Mouse (Mus musculus) CH12.LX (cell line): Measurements from ENCODE around the gene Snx32. TPM values are rescaled to one million over a fixed set of nuclear protein-coding genes. Genes with fewer than 3 reads are reported as not detected.

Experiments used
- DNase-seq: peaks from one replicate; pipeline ENCODE4 v3.0.0-alpha.2; 2013; ENCODE audit errors: extremely low read depth
- H3K27ac ChIP-seq: 2 replicates; pipeline ENCODE4 v1.5.1; 2012; ENCODE audit warnings: low read depth, mild to moderate bottlenecking, control low read depth, moderate library complexity; ENCODE audit not compliant: insufficient read depth
- H3K27me3 ChIP-seq: replicated peaks from 2 replicates; pipeline ENCODE3; 2012; ENCODE audit warnings: inconsistent platforms
- H3K36me3 ChIP-seq, 2 experiments: replicated peaks in 1 of 2; 2 replicates each; pipeline versions ENCODE3 to v1.6.1; 2012; ENCODE audit warnings: inconsistent platforms in 1 of 2, low read length in 1 of 2, mild to moderate bottlenecking in 1 of 2, mixed read lengths in 1 of 2, moderate library complexity in 1 of 2; ENCODE audit not compliant: control insufficient read depth in 1 of 2, insufficient read depth in 1 of 2
- H3K4me1 ChIP-seq, 2 experiments: 2 replicates each; pipeline ENCODE4 v1.6.1; 2012; ENCODE audit warnings: inconsistent platforms in 1 of 2, moderate library complexity in 1 of 2; ENCODE audit not compliant: insufficient read depth in 2 of 2, control insufficient read depth in 1 of 2
- H3K4me2 ChIP-seq: 2 replicates; pipeline ENCODE4 v1.6.1; 2012; ENCODE audit warnings: low read depth, mild to moderate bottlenecking, control low read depth; ENCODE audit not compliant: poor library complexity, insufficient read depth, severe bottlenecking
- H3K4me3 ChIP-seq, 3 experiments: fragments of 150-350 bp in 1 of 3; sonication (generic) in 1 of 3; replicated peaks in 1 of 3; 2 replicates each; pipeline versions ENCODE3 to v1.5.1; 2011 to 2012; ENCODE audit warnings: low read depth in 2 of 3, low read length in 2 of 3, mild to moderate bottlenecking in 2 of 3, moderate library complexity in 2 of 3, control low read depth in 1 of 3, improper control_type of control experiment in 1 of 3, inconsistent platforms in 1 of 3, mixed read lengths in 1 of 3; ENCODE audit not compliant: poor library complexity in 1 of 3
- H3K79me2 ChIP-seq: replicated peaks from 2 replicates; pipeline ENCODE4 v1.6.1; 2012; ENCODE audit warnings: mild to moderate bottlenecking, moderate library complexity; ENCODE audit not compliant: control insufficient read depth, poor library complexity, insufficient read depth, severe bottlenecking; ENCODE audit errors: extremely low read depth
- H3K9ac ChIP-seq: 2 replicates; pipeline ENCODE4 v1.6.1; 2012; ENCODE audit warnings: low read depth, mild to moderate bottlenecking, control low read depth, moderate library complexity; ENCODE audit not compliant: insufficient read depth
- H3K9me3 ChIP-seq: replicated peaks from 2 replicates; pipeline ENCODE3; 2012; ENCODE audit warnings: low read length, inconsistent platforms, mixed read lengths
- BHLHE40 ChIP-seq: IDR thresholded peaks from 2 replicates; pipeline ENCODE4 v1.6.1; 2011; ENCODE audit warnings: mild to moderate bottlenecking, low read depth, low read length, improper control_type of control experiment
- CHD1 ChIP-seq: IDR thresholded peaks from 2 replicates; pipeline ENCODE4 v1.6.1; 2012; ENCODE audit warnings: low read depth, low read length, improper control_type of control experiment, inconsistent platforms
- CTCF ChIP-seq, 2 experiments: IDR thresholded peaks in 1 of 2; conservative IDR thresholded peaks in 1 of 2; 2 replicates each; pipeline ENCODE4 v1.5.1; 2011 to 2012; ENCODE audit warnings: low read depth in 2 of 2, low read length in 2 of 2, improper control_type of control experiment in 1 of 2, inconsistent platforms in 1 of 2, mild to moderate bottlenecking in 1 of 2, moderate library complexity in 1 of 2
- E2F4 ChIP-seq: IDR thresholded peaks from 2 replicates; pipeline ENCODE4 v1.6.1; 2011; ENCODE audit warnings: low read depth, low read length, improper control_type of control experiment; ENCODE audit not compliant: insufficient replicate concordance
- EP300 ChIP-seq: IDR thresholded peaks from 2 replicates; pipeline ENCODE4 v1.6.1; 2011; ENCODE audit warnings: low read length, improper control_type of control experiment
- GABPA ChIP-seq: IDR thresholded peaks from 2 replicates; pipeline ENCODE4 v1.6.1; 2012; ENCODE audit warnings: low read depth, low read length, improper control_type of control experiment, inconsistent platforms; ENCODE audit not compliant: insufficient replicate concordance
- HCFC1 ChIP-seq: IDR thresholded peaks from 2 replicates; pipeline ENCODE4 v1.6.1; 2012; ENCODE audit warnings: low read depth, mild to moderate bottlenecking, inconsistent platforms, low read length, improper control_type of control experiment
- IRF4 ChIP-seq: IDR thresholded peaks from 2 replicates; pipeline ENCODE4 v1.6.1; 2014; ENCODE audit warnings: low read depth, mild to moderate bottlenecking, inconsistent platforms, low read length, improper control_type of control experiment
- JUN ChIP-seq: IDR thresholded peaks from 2 replicates; pipeline ENCODE4 v1.6.1; 2011; ENCODE audit warnings: low read depth, mild to moderate bottlenecking, low read length, improper control_type of control experiment, moderate library complexity; ENCODE audit not compliant: insufficient read depth
- JUND ChIP-seq: conservative IDR thresholded peaks from 2 replicates; pipeline ENCODE4 v1.6.1; 2011; ENCODE audit warnings: low read depth, low read length, improper control_type of control experiment
- KAT2A ChIP-seq: IDR thresholded peaks from 2 replicates; pipeline ENCODE4 v1.6.1; 2012; ENCODE audit warnings: low read length, improper control_type of control experiment, inconsistent platforms; ENCODE audit not compliant: insufficient replicate concordance
- MAFK ChIP-seq: IDR thresholded peaks from 2 replicates; pipeline ENCODE4 v1.6.1; 2011; ENCODE audit warnings: low read length, improper control_type of control experiment; ENCODE audit not compliant: insufficient replicate concordance
- MAX ChIP-seq: IDR thresholded peaks from 2 replicates; pipeline ENCODE4 v1.6.1; 2011; ENCODE audit warnings: low read length, improper control_type of control experiment
- MAZ ChIP-seq: IDR thresholded peaks from 2 replicates; pipeline ENCODE4 v1.6.1; 2012; ENCODE audit warnings: low read depth, mild to moderate bottlenecking, inconsistent platforms, low read length, improper control_type of control experiment, moderate library complexity
- MEF2A ChIP-seq: IDR thresholded peaks from 2 replicates; pipeline ENCODE4 v1.6.1; 2014; ENCODE audit warnings: low read depth, mild to moderate bottlenecking, inconsistent platforms, low read length, improper control_type of control experiment, borderline replicate concordance
- MXI1 ChIP-seq: IDR thresholded peaks from 2 replicates; pipeline ENCODE4 v1.6.1; 2011; ENCODE audit warnings: mild to moderate bottlenecking, low read depth, low read length, improper control_type of control experiment
- MYC ChIP-seq: IDR thresholded peaks from 2 replicates; pipeline ENCODE4 v1.6.1; 2011; ENCODE audit warnings: low read depth, mild to moderate bottlenecking, improper control_type of control experiment, low read length
- NRF1 ChIP-seq: IDR thresholded peaks from 2 replicates; pipeline ENCODE4 v1.6.1; 2014; ENCODE audit warnings: low read depth, mild to moderate bottlenecking, inconsistent platforms, low read length, improper control_type of control experiment, moderate library complexity
- PAX5 ChIP-seq: IDR thresholded peaks from 2 replicates; pipeline ENCODE4 v1.6.1; 2012; ENCODE audit warnings: low read length, inconsistent platforms, mixed read lengths
- POLR2A ChIP-seq: IDR thresholded peaks from 2 replicates; pipeline ENCODE4 v1.6.1; 2011; ENCODE audit warnings: low read depth, mild to moderate bottlenecking, improper control_type of control experiment, low read length
- POLR2AphosphoS2 ChIP-seq: IDR thresholded peaks from 2 replicates; pipeline ENCODE4 v1.6.1; 2011; ENCODE audit warnings: low read depth, low read length, improper control_type of control experiment
- RAD21 ChIP-seq: IDR thresholded peaks from 2 replicates; pipeline ENCODE4 v1.6.1; 2011; ENCODE audit warnings: low read depth, mild to moderate bottlenecking, low read length, improper control_type of control experiment, moderate library complexity
- RCOR1 ChIP-seq: conservative IDR thresholded peaks from 2 replicates; pipeline ENCODE4 v1.6.1; 2012; ENCODE audit warnings: low read depth, mild to moderate bottlenecking, inconsistent platforms, low read length, improper control_type of control experiment
- SIN3A ChIP-seq: IDR thresholded peaks from 2 replicates; pipeline ENCODE4 v1.6.1; 2012; ENCODE audit warnings: low read length, improper control_type of control experiment, inconsistent platforms
- SMC3 ChIP-seq: IDR thresholded peaks from 2 replicates; pipeline ENCODE4 v1.6.1; 2011; ENCODE audit warnings: low read depth, low read length, improper control_type of control experiment
- TBP ChIP-seq: conservative IDR thresholded peaks from 2 replicates; pipeline ENCODE4 v1.6.1; 2011; ENCODE audit warnings: low read depth, low read length, improper control_type of control experiment
- TCF12 ChIP-seq: IDR thresholded peaks from 2 replicates; pipeline ENCODE4 v1.6.1; 2014; ENCODE audit warnings: low read depth, mild to moderate bottlenecking, inconsistent platforms, low read length, improper control_type of control experiment
- UBTF ChIP-seq: IDR thresholded peaks from 2 replicates; pipeline ENCODE4 v1.6.1; 2012; ENCODE audit warnings: low read depth, mild to moderate bottlenecking, inconsistent platforms, low read length, improper control_type of control experiment, moderate library complexity
- USF1 ChIP-seq: IDR thresholded peaks from 2 replicates; pipeline ENCODE4 v1.6.1; 2014; ENCODE audit warnings: low read depth, mild to moderate bottlenecking, inconsistent platforms, low read length, improper control_type of control experiment
- USF2 ChIP-seq: conservative IDR thresholded peaks from 2 replicates; pipeline ENCODE4 v1.6.1; 2011; ENCODE audit warnings: low read depth, low read length, improper control_type of control experiment
- ZC3H11A ChIP-seq: IDR thresholded peaks from 2 replicates; pipeline ENCODE4 v1.6.1; 2012; ENCODE audit warnings: low read depth, mild to moderate bottlenecking, inconsistent platforms, low read length, improper control_type of control experiment
- ZKSCAN1 ChIP-seq: IDR thresholded peaks from 2 replicates; pipeline ENCODE4 v1.6.1; 2012; ENCODE audit warnings: low read depth, inconsistent platforms, low read length, improper control_type of control experiment, borderline replicate concordance
- ZMIZ1 ChIP-seq: IDR thresholded peaks from 2 replicates; pipeline ENCODE4 v1.6.1; 2012; ENCODE audit warnings: low read depth, mild to moderate bottlenecking, inconsistent platforms, low read length, improper control_type of control experiment
- ZNF384 ChIP-seq: IDR thresholded peaks from 2 replicates; pipeline ENCODE4 v1.6.1; 2012; ENCODE audit warnings: low read depth, low read length, improper control_type of control experiment, inconsistent platforms
- dilution Hi-C: fragments of 300-500 bp; cut with MboI; formaldehyde crosslinking; loops from 2 replicates; pipeline ENCODE4 v1.14.3; 2020; ENCODE audit warnings: low sequenced_read_pairs; ENCODE audit not compliant: extremely low pct_unique_long_range_greater_than_20kb, extremely low pct_ligation_motif_present
- in situ Hi-C: fragments of 300-500 bp; cut with MboI; formaldehyde crosslinking; loops from 3 replicates; pipeline ENCODE4 v1.14.3; 2019; ENCODE audit warnings: low sequenced_read_pairs, low pct_ligation_motif_present, low pct_unique_long_range_greater_than_20kb, mixed read lengths
- polyA plus RNA-seq: library from polyadenylated mRNA; unstranded; fragments of >175 nt; gene quantifications from 2 replicates; pipeline ENCODE4 v1.2.1, GENCODE M21; 2012; ENCODE audit warnings: low read depth; ENCODE audit not compliant: insufficient read length
- total RNA-seq, 2 experiments: library from RNA; depleted of rRNA; stranded (reverse); fragments of 300-350 nt in 1 of 2; fragments of >200 nt in 1 of 2; gene quantifications; 2 replicates each; pipeline ENCODE4 v1.2.3; 2012 to 2014

Gene Snx32
- total and polyA plus RNA-seq, 3 experiments: 0.75 to 2.7 (median 2.4) TPM

DNA sequence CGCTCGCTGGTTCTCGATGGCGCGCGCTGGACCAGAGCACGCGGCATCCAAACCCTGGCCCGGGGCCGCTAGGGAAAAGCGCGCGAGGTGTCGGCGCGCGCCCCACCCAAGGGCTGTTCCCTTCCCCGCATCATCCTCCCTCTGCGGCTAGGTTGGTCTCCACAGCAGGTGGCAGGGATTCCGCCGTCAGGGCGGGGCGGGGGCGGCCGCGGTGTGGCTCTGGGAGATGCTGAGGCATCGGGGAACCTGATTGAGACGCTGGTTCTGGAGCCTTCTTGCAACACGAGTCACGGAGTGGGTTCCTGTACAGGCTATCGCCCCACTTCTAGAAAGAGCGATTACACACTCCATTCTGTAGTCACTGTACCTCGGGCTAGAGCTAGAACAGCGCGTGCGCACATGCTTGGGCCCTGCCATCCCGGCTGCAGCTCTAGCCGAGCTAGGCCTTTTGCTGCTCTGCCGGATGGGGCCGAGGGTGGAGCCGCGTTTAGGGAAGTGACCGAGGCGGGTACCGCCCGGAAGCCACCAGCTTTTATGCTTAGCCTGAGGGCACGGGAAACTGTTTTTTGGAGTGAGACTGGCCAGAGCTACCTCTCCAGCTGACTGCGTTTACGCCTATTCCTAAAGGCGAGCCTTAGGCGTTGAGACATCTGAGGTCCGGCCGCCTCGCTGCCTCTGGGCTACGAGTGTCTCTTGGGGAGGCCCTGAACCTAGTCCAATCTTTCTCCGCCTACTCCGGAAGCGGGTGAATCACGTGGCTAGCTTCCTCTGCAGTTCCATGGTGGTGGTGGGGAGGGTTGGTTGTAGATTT, 19.2 kb downstream of the Snx32 start (continued):
- TF ChIP-seq SIN3A (peak; percentile 95), HCFC1 (peak; percentile 40; the same call in 1 of the 2 replicates)

DNA sequence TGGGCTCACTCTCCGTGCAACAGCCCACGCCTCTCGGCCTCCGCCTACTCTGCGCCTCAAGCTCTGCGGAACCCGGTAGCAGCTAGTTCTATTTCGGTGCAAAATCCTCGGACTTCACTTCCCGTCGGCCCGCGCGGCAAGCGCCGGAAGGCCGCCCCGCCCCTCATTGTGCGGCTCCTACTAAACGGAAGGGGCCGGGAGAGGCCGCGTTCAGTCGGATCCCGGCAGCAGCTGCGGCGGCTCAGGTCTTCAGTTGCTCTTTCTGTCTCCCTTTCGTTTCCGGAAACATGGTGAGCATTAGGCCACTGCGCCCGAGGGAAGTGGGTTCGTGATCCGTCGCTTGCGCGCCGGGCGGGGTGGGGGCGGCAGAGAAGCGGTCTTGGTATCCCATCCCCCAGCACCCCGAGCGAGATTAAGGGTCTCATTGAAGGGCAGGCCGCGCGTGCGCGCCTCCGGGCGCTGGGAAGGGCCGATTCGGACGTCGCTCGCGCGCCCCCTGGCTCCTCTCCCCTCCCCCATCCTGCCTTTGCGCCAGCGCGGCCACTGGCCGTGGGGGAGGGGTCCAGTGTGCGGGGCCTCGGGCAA, 19.9 kb downstream of the Snx32 start, which contains the start of gene Cfl1:
Cfl1 (plus strand) TSS at position 143 of the 585 bp plus-strand sequence.
- Histone ChIP-seq H3K4me3 (peak within 1 kb of the TSS; percentile 82 to 99 (median 90)), H3K36me3 (peaks cover 33 to 44% of the 10 kb centered on the region in 2 experiments), H3K9me3 (no peaks in the 10 kb centered on the region), H3K27me3 (no peaks in the 10 kb centered on the region), H3K4me2 (peak within 1 kb of the TSS; percentile 81), H3K79me2 (peaks cover 24% of the 10 kb centered on the region), H3K4me1 (peaks cover 6 to 34% of the 10 kb centered on the region in 2 experiments; a peak in 3 of 4 replicates), H3K27ac (peak within 1 kb of the TSS; percentile 92), H3K9ac (peak within 1 kb of the TSS; percentile 80)
- in situ Hi-C loops (loop anchor here (5.0 kb wide), 1 partner anchor 33 kb away; the partner anchor contains the start of gene Ccdc85b), dilution Hi-C loops (no loop called here)
- DNase-seq: peak; percentile 96
- TF ChIP-seq PAX5: no peak
- peak; percentile 94 for TF ChIP-seq HCFC1
- no peak; the same call in 1 of the 2 replicates for TF ChIP-seq GABPA
- TF ChIP-seq SMC3: no peak; the same call in 1 of the 2 replicates
- peak; percentile 80 for TF ChIP-seq NRF1
- TF ChIP-seq ZMIZ1: peak; percentile 95
- peak; percentile 91 for TF ChIP-seq TCF12
- peak in 1 of 2 experiments; percentile 12; a peak in 1 of 4 replicates for TF ChIP-seq CTCF (conservative IDR thresholded peaks at IDR 0.05 in 1 of 2, IDR thresholded peaks at IDR 0.05 in 1 of 2; ENCODE audit: low read depth in 2 of 2, low read length in 2 of 2)
- TF ChIP-seq MXI1: peak; percentile 81
- no peak for TF ChIP-seq USF1
- TF ChIP-seq JUN: no peak
- TF ChIP-seq TBP: peak; percentile 92
- TF ChIP-seq MAZ: peak; percentile 79; the same call in 1 of the 2 replicates
- peak; percentile 89; the same call in 1 of the 2 replicates for TF ChIP-seq POLR2AphosphoS2
- TF ChIP-seq RAD21: no peak
- TF ChIP-seq MYC: peak; percentile 49; the same call in 1 of the 2 replicates
- TF ChIP-seq E2F4: no peak
- TF ChIP-seq MEF2A: peak; percentile 91
- TF ChIP-seq ZNF384: no peak
- TF ChIP-seq MAFK: no peak
- peak; percentile 99 for TF ChIP-seq POLR2A
- TF ChIP-seq KAT2A: peak; percentile 88; the same call in 1 of the 2 replicates
- TF ChIP-seq UBTF: no peak; the same call in 1 of the 2 replicates
- no peak for TF ChIP-seq IRF4
- no peak for TF ChIP-seq ZC3H11A
- no peak for TF ChIP-seq ZKSCAN1
- TF ChIP-seq EP300: no peak
- TF ChIP-seq USF2: no peak
- no peak for TF ChIP-seq CHD1
- no peak for TF ChIP-seq JUND
- no peak for TF ChIP-seq MAX
- peak; percentile 12; the same call in 1 of the 2 replicates for TF ChIP-seq BHLHE40
- no peak; the same call in 1 of the 2 replicates for TF ChIP-seq RCOR1
